8 mouse cellular contexts compared by ENCODE assay signal in the genomic region with DNA sequence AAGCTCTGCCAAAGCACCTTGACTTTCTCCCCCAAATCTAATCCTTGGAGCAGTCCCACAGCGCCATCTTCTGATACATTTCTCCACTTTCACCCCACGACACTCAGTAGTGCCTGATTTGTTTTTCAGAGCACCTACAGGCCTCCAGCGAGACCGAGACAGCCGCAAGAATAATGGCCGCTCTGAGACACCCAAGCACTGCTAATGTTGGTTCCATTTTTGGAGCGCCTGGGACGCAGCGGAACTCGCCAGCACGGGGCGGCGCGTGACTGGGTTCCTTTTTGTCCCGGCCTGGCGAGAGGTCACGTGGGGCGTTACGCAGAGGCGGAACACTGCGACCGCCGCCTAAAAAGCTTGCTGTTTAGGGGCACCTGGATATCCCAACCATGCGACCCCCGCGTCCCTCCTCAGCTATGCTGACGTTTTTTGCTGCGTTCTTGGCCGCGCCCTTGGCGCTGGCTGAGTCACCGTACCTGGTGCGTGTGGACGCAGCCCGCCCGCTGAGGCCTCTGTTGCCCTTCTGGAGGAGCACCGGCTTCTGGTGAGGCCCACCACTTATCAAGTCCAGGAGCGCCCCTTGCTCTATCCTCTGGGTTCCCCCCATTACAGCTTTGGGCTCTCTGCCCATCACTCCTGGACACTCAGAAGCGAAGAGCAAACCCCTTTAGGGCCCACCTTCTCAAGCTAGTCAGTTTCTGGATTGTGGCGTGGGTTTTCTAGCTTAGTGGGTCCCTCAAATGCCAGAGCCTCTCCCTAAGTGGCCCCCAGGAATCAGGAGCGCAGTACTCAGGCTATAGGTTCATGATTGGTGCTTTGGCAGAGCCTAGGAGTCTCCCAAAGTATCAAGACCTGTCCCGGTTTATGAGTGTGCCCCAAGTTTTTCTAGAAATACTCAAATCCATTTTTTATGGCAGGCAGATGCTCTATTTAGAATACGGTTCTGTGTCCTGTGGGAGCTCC. TPM values are rescaled to one million over a fixed set of nuclear protein-coding genes. Genes with fewer than 3 reads are reported as not detected.
DNase-seq lines count a peak whose midpoint lies in the region; ATAC-seq lines count a peak whose summit lies in the region.

A gene (minus strand): TSS at position 696 of the 960 bp plus-strand sequence.

- DNase-seq in adrenal gland, adult (ENCODE audit: inconsistent age in 2 of 2, low spot score in 1 of 2) = peak; percentile 93 to 98
- DNase-seq in embryo, embryonic 10.5 days (ENCODE audit: low spot score) = peak; percentile 92
- peak; percentile 88 for DNase-seq in gastrocnemius, postnatal 14 days
- DNase-seq in left cerebral cortex, postnatal 10 days (ENCODE audit: extremely low spot score in 1 of 2, low spot score in 2 of 2) = peak; percentile 83 to 92
- peak; percentile 87 to 89 for DNase-seq in right cerebral cortex, postnatal 36 days (ENCODE audit: low spot score in 2 of 2)
- DNase-seq in yolk sac, embryonic 10.5 days (ENCODE audit: low spot score) = peak; percentile 86

- intact Hi-C loops in gastrocnemius, postnatal 14 days (cut with DNase I; ENCODE audit: low total_unique reads) = no loop called here
- intact Hi-C loops in left cerebral cortex, postnatal 10 days (cut with DNase I) = no loop called here

- ATAC-seq in inflammation-experienced regulatory T-cells, adult 6 months = peak; percentile 85
- peak; percentile 68 for ATAC-seq in megakaryocyte-erythroid progenitor cell, adult 5-6 weeks (replicated peaks; ENCODE audit: low FRiP score, low TSS enrichment, poor library complexity, severe bottlenecking)

RNA-seq across cellular contexts. Expression of the gene that starts here (rescaled TPM):
- 1 to 10 TPM; 4.5 to 5.2 TPM for total RNA-seq in gastrocnemius, postnatal 14 days (2021)
- 1 to 10 TPM; 2.1 to 7.7 (median 4.7) TPM for polyA plus RNA-seq in inflammation-experienced regulatory T-cells, adult 6 months (2017; shearing (Covaris generic))
- 10 to 100 TPM; 52.6 to 54.6 TPM for total RNA-seq in left cerebral cortex, postnatal 10 days (2021)
- 16.3 and 24.7 TPM in 2 replicates for total RNA-seq in megakaryocyte-erythroid progenitor cell, adult 5-6 weeks (2014; fragmentation: Nextera tagmentation)
- 10.5 and 13.0 TPM in 2 replicates for total RNA-seq in megakaryocyte-erythroid progenitor cell, adult 5-6 weeks (2017)

Comparison
In these comparisons a context has a peak if more than half of its experiments do, and no peak if none do; other contexts are left out.
1. Peak in every context shown above with its lines: DNase-seq and ATAC-seq.